Comparison of ENCODE assay signal across 15 mouse cellular contexts in genomic region chr1:162158486-162158885, GRCm38 (mm10).
"Had no signal": no experiment of that assay in that cellular context is flagged by ENCODE, and none has a peak within 500 bp of the region (broad histone marks: within the 10 kb centered on the region; RNA-seq: fewer than 3 reads in every experiment).

No protein-coding gene starts in this region.

- ATAC-seq: inflammation-experienced regulatory T-cells, adult 6 months; intestine, postnatal 0 days; liver, embryonic 12.5 days; midbrain, embryonic 13.5 days had no signal

- H3K36me3 ChIP-seq: liver, embryonic 12.5 days; lung, embryonic 15.5 days; midbrain, embryonic 13.5 days; neural tube, embryonic 12.5 days had no signal

- H3K9me3 ChIP-seq: liver, embryonic 12.5 days; lung, embryonic 15.5 days; midbrain, embryonic 13.5 days; neural tube, embryonic 12.5 days had no signal

- H3K27me3 ChIP-seq: liver, embryonic 12.5 days; lung, embryonic 15.5 days; midbrain, embryonic 13.5 days; neural tube, embryonic 12.5 days had no signal

- H3K4me3 ChIP-seq: left cerebral cortex, adult 2 months; liver, embryonic 12.5 days; lung, embryonic 15.5 days; midbrain, embryonic 13.5 days; neural tube, embryonic 12.5 days had no signal

- H3K9ac ChIP-seq: liver, embryonic 12.5 days; lung, embryonic 15.5 days; midbrain, embryonic 13.5 days; neural tube, embryonic 12.5 days had no signal

- H3K27ac ChIP-seq: kidney, postnatal 0 days; left cerebral cortex, adult 2 months; liver, embryonic 12.5 days; lung, embryonic 15.5 days; macrophage; midbrain, embryonic 13.5 days; neural tube, embryonic 12.5 days had no signal

- H3K4me2 ChIP-seq: liver, embryonic 12.5 days; lung, embryonic 15.5 days; midbrain, embryonic 13.5 days; neural tube, embryonic 12.5 days had no signal

- H3K4me1 ChIP-seq: midbrain, embryonic 13.5 days had no signal

- DNase-seq: kidney, adult 8-10 months; kidney, postnatal 4 days; lung, postnatal 14 days; right cerebral cortex, postnatal 4 days; spleen, adult 18-20 months; thymus, postnatal 36 days had no signal
